Mouse (Mus musculus): ENCODE data around the gene Gapdhs. TPM values are rescaled to one million over a fixed set of nuclear protein-coding genes. Genes with fewer than 3 reads are reported as not detected.

The Gapdhs gene
- polyA plus RNA-seq, 1 experiment from 2014 or later, result 1.5 TPM

DNA sequence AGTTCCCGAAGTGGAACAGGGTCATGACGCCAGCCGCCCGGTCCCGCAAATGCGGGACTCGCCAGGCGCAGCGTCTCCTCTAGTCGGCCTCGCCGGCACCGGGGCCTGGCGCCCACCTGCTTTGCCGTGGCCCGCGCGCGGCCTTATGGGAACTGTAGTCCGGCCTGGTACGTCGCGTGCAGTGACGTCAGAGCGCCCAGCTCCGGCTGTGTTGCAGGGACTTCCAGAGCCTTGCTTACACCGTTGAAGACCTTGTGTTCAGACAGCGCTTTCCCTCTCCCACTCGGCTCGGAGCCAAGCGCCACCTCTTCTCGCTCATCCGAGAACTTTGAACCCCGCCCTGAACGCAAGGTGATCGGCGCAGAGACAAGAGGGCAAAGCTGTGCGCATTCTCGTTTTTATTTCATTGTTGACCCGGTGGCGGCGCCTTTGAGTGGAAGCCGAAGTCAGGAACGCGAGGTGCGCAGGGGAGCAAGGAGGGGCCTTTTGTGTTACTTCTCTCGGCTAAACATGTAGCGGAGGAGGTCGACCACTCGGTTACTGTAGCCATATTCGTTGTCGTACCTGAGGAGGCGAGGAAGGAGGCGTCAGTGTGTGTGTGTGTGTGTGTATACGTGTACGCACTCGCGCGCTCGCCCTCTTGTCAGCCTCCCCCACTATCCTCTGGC is 14.0 kb downstream of the Gapdhs start, which contains the start of gene Tmem147:
TSS of gene Tmem147 (minus strand) at position 145 of the 668 bp plus-strand sequence.
- peaks cover 8% of the 10 kb centered on the region for H3K4me1 ChIP-seq (replicated peaks; ENCODE audit: control insufficient read depth, insufficient read depth, low read length)
- WGBS, result under 1% methylated on average over 60 of the region's 60 CpGs
- H3K9ac ChIP-seq (ENCODE audit: low read length), result peak within 1 kb of the TSS; percentile 86
- DNase-seq (ENCODE audit: low spot score) (peak; percentile 96), ATAC-seq (replicated peaks; ENCODE audit: low FRiP score) (peak; percentile 96)
- no peaks in the 10 kb centered on the region; the same call in 1 of the 2 replicates for H3K36me3 ChIP-seq (ENCODE audit: control insufficient read depth, insufficient read depth, low read length)
- peak within 1 kb of the TSS; percentile 88 for H3K4me2 ChIP-seq (ENCODE audit: low read depth, low read length, severe bottlenecking)
- peak within 1 kb of the TSS; percentile 87 for H3K27ac ChIP-seq (ENCODE audit: low read depth, low read length)
- H3K9me3 ChIP-seq (ENCODE audit: control insufficient read depth, low read length), result no peaks in the 10 kb centered on the region
- H3K4me3 ChIP-seq (ENCODE audit: low read depth, low read length), result peak within 1 kb of the TSS; percentile 75
- no peaks in the 10 kb centered on the region for H3K27me3 ChIP-seq (ENCODE audit: control insufficient read depth, insufficient read depth, low read length)

GRCm38 (mm10) chr7:30728739-30729395 is 14.6 kb downstream of the Gapdhs start:
- no peak for DNase-seq (ENCODE audit: low spot score)
- H3K9ac ChIP-seq (ENCODE audit: low read length), result peak overlapping the region; percentile 86
- H3K36me3 ChIP-seq (ENCODE audit: control insufficient read depth, insufficient read depth, low read length), result no peaks in the 10 kb centered on the region; the same call in 1 of the 2 replicates
- no peaks in the 10 kb centered on the region for H3K9me3 ChIP-seq (ENCODE audit: control insufficient read depth, low read length)
- H3K27ac ChIP-seq (ENCODE audit: low read depth, low read length), result no peak overlapping the region
- ATAC-seq (replicated peaks; ENCODE audit: low FRiP score), result peak; percentile 63
- no peaks in the 10 kb centered on the region for H3K27me3 ChIP-seq (ENCODE audit: control insufficient read depth, insufficient read depth, low read length)
- peak overlapping the region; percentile 88 for H3K4me2 ChIP-seq (ENCODE audit: low read depth, low read length, severe bottlenecking)
- peak overlapping the region; percentile 75 for H3K4me3 ChIP-seq (ENCODE audit: low read depth, low read length)
- WGBS, result 7% methylated on average over 26 of the region's 26 CpGs
- H3K4me1 ChIP-seq (replicated peaks; ENCODE audit: control insufficient read depth, insufficient read depth, low read length), result peaks cover 8% of the 10 kb centered on the region

GRCm38 (mm10) chr7:30728214-30728613 is 15.3 kb downstream of the Gapdhs start:
- no peak overlapping the region for H3K27ac ChIP-seq (ENCODE audit: low read depth, low read length)
- peak overlapping the region; percentile 88 for H3K4me2 ChIP-seq (ENCODE audit: low read depth, low read length, severe bottlenecking)
- ATAC-seq (replicated peaks; ENCODE audit: low FRiP score) (no peak), DNase-seq (ENCODE audit: low spot score) (no peak)
- peak overlapping the region; percentile 75; the same call in 1 of the 2 replicates for H3K4me3 ChIP-seq (ENCODE audit: low read depth, low read length)
- peaks cover 8% of the 10 kb centered on the region for H3K4me1 ChIP-seq (replicated peaks; ENCODE audit: control insufficient read depth, insufficient read depth, low read length)
- no peaks in the 10 kb centered on the region for H3K9me3 ChIP-seq (ENCODE audit: control insufficient read depth, low read length)
- H3K36me3 ChIP-seq (ENCODE audit: control insufficient read depth, insufficient read depth, low read length), result no peaks in the 10 kb centered on the region
- H3K9ac ChIP-seq (ENCODE audit: low read length), result peak overlapping the region; percentile 86; the same call in 1 of the 2 replicates
- WGBS, result 87% methylated on average over 6 of the region's 6 CpGs
- H3K27me3 ChIP-seq (ENCODE audit: control insufficient read depth, insufficient read depth, low read length), result no peaks in the 10 kb centered on the region

- Histone ChIP-seq H3K36me3 (ENCODE audit: control insufficient read depth, insufficient read depth, low read length) (no peaks in the 10 kb centered on the region), H3K9me3 (ENCODE audit: control insufficient read depth, low read length) (no peaks in the 10 kb centered on the region), H3K9ac (ENCODE audit: low read length) (no peak overlapping the region), H3K27me3 (ENCODE audit: control insufficient read depth, insufficient read depth, low read length) (no peaks in the 10 kb centered on the region), H3K4me2 (ENCODE audit: low read depth, low read length, severe bottlenecking) (no peak overlapping the region), H3K4me1 (replicated peaks; ENCODE audit: control insufficient read depth, insufficient read depth, low read length) (peaks cover 2% of the 10 kb centered on the region; the same call in 1 of the 2 replicates), H3K27ac (ENCODE audit: low read depth, low read length) (no peak overlapping the region), H3K4me3 (ENCODE audit: low read depth, low read length) (no peak overlapping the region)
- WGBS, result 78% methylated on average over 6 of the region's 6 CpGs
- DNase-seq (ENCODE audit: low spot score) (no peak), ATAC-seq (replicated peaks; ENCODE audit: low FRiP score) (no peak)
Observed at GRCm38 (mm10) chr7:30723274-30723953, 20.1 kb downstream of the Gapdhs start.

- no peaks in the 10 kb centered on the region for H3K36me3 ChIP-seq (ENCODE audit: control insufficient read depth, insufficient read depth, low read length)
- H3K4me2 ChIP-seq (ENCODE audit: low read depth, low read length, severe bottlenecking), result no peak overlapping the region
- peaks cover 3% of the 10 kb centered on the region for H3K27me3 ChIP-seq (ENCODE audit: control insufficient read depth, insufficient read depth, low read length)
- 86% methylated on average over 7 of the region's 7 CpGs for WGBS
- ATAC-seq (replicated peaks; ENCODE audit: low FRiP score), result no peak
- DNase-seq (ENCODE audit: low spot score), result no peak
- no peak overlapping the region for H3K4me3 ChIP-seq (ENCODE audit: low read depth, low read length)
- no peak overlapping the region for H3K9ac ChIP-seq (ENCODE audit: low read length)
- H3K9me3 ChIP-seq (ENCODE audit: control insufficient read depth, low read length), result no peaks in the 10 kb centered on the region
- H3K27ac ChIP-seq (ENCODE audit: low read depth, low read length), result no peak overlapping the region
- H3K4me1 ChIP-seq (replicated peaks; ENCODE audit: control insufficient read depth, insufficient read depth, low read length), result peaks cover 3% of the 10 kb centered on the region; the same call in 1 of the 2 replicates
Observed at GRCm38 (mm10) chr7:30721286-30721685, 22.2 kb downstream of the Gapdhs start.

DNA sequence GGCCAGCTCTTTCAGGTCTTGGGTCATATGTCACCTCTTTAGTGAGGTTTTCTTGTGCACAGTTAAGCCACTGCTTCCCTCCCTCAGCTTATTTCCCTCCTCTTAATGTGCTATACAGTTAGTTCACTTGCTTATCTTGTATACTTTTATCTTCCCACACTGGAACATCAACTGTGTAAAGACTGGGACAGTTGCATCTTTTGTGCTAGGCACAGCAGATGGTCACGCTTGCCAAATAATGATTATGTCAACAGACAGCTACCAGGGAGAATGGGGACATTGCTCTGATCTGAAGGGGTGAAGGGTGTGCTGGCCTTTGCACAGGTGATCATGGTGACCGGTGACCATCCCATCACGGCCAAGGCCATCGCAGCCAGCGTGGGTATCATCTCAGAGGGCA is 23.8 kb downstream of the Gapdhs start:
- 94% methylated on average over 5 of the region's 5 CpGs for WGBS
- Histone ChIP-seq H3K9me3 (ENCODE audit: control insufficient read depth, low read length) (no peaks in the 10 kb centered on the region), H3K9ac (ENCODE audit: low read length) (no peak overlapping the region), H3K27ac (ENCODE audit: low read depth, low read length) (no peak overlapping the region), H3K4me3 (ENCODE audit: low read depth, low read length) (no peak overlapping the region), H3K4me1 (replicated peaks; ENCODE audit: control insufficient read depth, insufficient read depth, low read length) (peaks cover 3% of the 10 kb centered on the region; the same call in 1 of the 2 replicates), H3K36me3 (ENCODE audit: control insufficient read depth, insufficient read depth, low read length) (no peaks in the 10 kb centered on the region), H3K27me3 (ENCODE audit: control insufficient read depth, insufficient read depth, low read length) (peaks cover 4% of the 10 kb centered on the region), H3K4me2 (ENCODE audit: low read depth, low read length, severe bottlenecking) (no peak overlapping the region)
- DNase-seq (ENCODE audit: low spot score), result no peak
- ATAC-seq (replicated peaks; ENCODE audit: low FRiP score), result no peak

DNA sequence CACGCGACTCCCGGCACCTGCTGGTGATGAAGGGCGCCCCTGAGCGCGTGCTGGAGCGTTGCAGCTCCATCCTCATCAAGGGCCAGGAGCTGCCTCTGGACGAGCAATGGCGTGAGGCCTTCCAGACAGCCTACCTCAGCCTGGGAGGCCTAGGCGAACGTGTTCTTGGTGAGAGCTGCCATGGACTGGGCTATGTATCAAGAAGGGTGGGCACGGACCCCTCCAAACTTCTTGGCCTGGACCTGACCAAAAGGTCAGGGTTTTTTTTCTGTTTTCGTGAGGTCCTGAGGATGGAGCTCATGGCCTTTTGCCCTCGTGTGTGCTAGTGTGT is 25.8 kb downstream of the Gapdhs start:
- peak overlapping the region; percentile 1; the same call in 1 of the 2 replicates for H3K9ac ChIP-seq (ENCODE audit: low read length)
- peaks cover 4% of the 10 kb centered on the region for H3K27me3 ChIP-seq (ENCODE audit: control insufficient read depth, insufficient read depth, low read length)

GRCm38 (mm10) chr7:30717006-30717715 is 26.3 kb downstream of the Gapdhs start:
- Histone ChIP-seq H3K4me1 (replicated peaks; ENCODE audit: control insufficient read depth, insufficient read depth, low read length) (peaks cover 3% of the 10 kb centered on the region; the same call in 1 of the 2 replicates), H3K27me3 (ENCODE audit: control insufficient read depth, insufficient read depth, low read length) (peaks cover 4% of the 10 kb centered on the region), H3K27ac (ENCODE audit: low read depth, low read length) (no peak overlapping the region), H3K4me3 (ENCODE audit: low read depth, low read length) (peak overlapping the region; percentile 29), H3K4me2 (ENCODE audit: low read depth, low read length, severe bottlenecking) (peak overlapping the region; percentile 63), H3K9ac (ENCODE audit: low read length) (peak overlapping the region; percentile 12), H3K36me3 (ENCODE audit: control insufficient read depth, insufficient read depth, low read length) (no peaks in the 10 kb centered on the region), H3K9me3 (ENCODE audit: control insufficient read depth, low read length) (no peaks in the 10 kb centered on the region)
- DNase-seq (ENCODE audit: low spot score) (peak; percentile 92), ATAC-seq (replicated peaks; ENCODE audit: low FRiP score) (peak; percentile 97)
- WGBS, result 1% methylated on average over 43 of the region's 43 CpGs

More for the DNA sequence above, 25.8 kb downstream of the Gapdhs start:
- Histone ChIP-seq H3K4me1 (replicated peaks; ENCODE audit: control insufficient read depth, insufficient read depth, low read length) (peaks cover 3% of the 10 kb centered on the region; the same call in 1 of the 2 replicates), H3K36me3 (ENCODE audit: control insufficient read depth, insufficient read depth, low read length) (no peaks in the 10 kb centered on the region), H3K4me3 (ENCODE audit: low read depth, low read length) (peak overlapping the region; percentile 29), H3K4me2 (ENCODE audit: low read depth, low read length, severe bottlenecking) (peak overlapping the region; percentile 63), H3K27ac (ENCODE audit: low read depth, low read length) (no peak overlapping the region), H3K9me3 (ENCODE audit: control insufficient read depth, low read length) (no peaks in the 10 kb centered on the region)
- DNase-seq (ENCODE audit: low spot score) (no peak), ATAC-seq (replicated peaks; ENCODE audit: low FRiP score) (no peak; the same call in 1 of the 2 replicates)
- 5% methylated on average over 14 of the region's 14 CpGs for WGBS
